Mouse (Mus musculus) neural tube, embryonic 14.5 days (tissue): ENCODE results near the gene Herc4. TPM values are rescaled to one million over a fixed set of nuclear protein-coding genes. Genes with fewer than 3 reads are reported as not detected.
"Not testable (repeated sequence)": the region's sequence is repeated elsewhere in the genome, so short reads cannot be mapped to it uniquely, and the experiment has no call there.

Source experiments
- ATAC-seq: fragments of 200-750 bp; cut with Nextera tagmentation; 2 replicates; pipeline ENCODE4 v1.8.0; 2017; ENCODE audit warnings: low read depth, mild to moderate bottlenecking, moderate TSS enrichment, moderate library complexity
- H3K27ac ChIP-seq: fragments of 300-500 bp; sonication (generic); 2 replicates; pipeline ENCODE4 v1.5.1; 2014; ENCODE audit warnings: low read depth, mild to moderate bottlenecking, control low read depth, low read length, moderate library complexity, mixed read lengths
- H3K27me3 ChIP-seq: fragments of 300-500 bp; sonication (generic); 2 replicates; pipeline ENCODE4 v1.6.1; 2014; ENCODE audit warnings: low read length; ENCODE audit not compliant: control insufficient read depth, insufficient read depth
- H3K36me3 ChIP-seq: fragments of 300-500 bp; sonication (generic); 2 replicates; pipeline ENCODE4 v1.6.1; 2014; ENCODE audit warnings: low read length, mixed read lengths; ENCODE audit not compliant: control insufficient read depth, insufficient read depth
- H3K4me1 ChIP-seq: fragments of 300-500 bp; sonication (generic); 2 replicates; pipeline ENCODE4 v1.6.1; 2014; ENCODE audit warnings: low read length; ENCODE audit not compliant: control insufficient read depth, insufficient read depth
- H3K4me2 ChIP-seq: fragments of 300-500 bp; sonication (generic); 2 replicates; pipeline ENCODE4 v1.6.1; 2014; ENCODE audit warnings: mild to moderate bottlenecking, low read depth, low read length, control low read depth
- H3K4me3 ChIP-seq: fragments of 300-500 bp; sonication (generic); 2 replicates; pipeline ENCODE4 v1.5.1; 2014; ENCODE audit warnings: low read depth, low read length, control low read depth, mixed read lengths
- H3K9ac ChIP-seq: fragments of 300-500 bp; sonication (generic); replicated peaks from 2 replicates; pipeline ENCODE4 v1.6.1; 2014; ENCODE audit warnings: low read depth, mild to moderate bottlenecking, control low read depth, low read length, mixed read lengths
- H3K9me3 ChIP-seq: fragments of 300-500 bp; sonication (generic); 2 replicates; pipeline ENCODE4 v1.6.1; 2016; ENCODE audit warnings: low read length; ENCODE audit not compliant: control insufficient read depth
- WGBS: fragments of 180-500 bp; shearing (Covaris S2); extraction: QIAGEN DNeasy Blood & Tissue Kit; methylation state at CpG from one replicate; pipeline ENCODE4 v1.1.7; 2014; 5-methylcytosine and 5-hydroxymethylcytosine counted together
- polyA plus RNA-seq: library from polyadenylated mRNA; unstranded; fragments of >200 nt; fragmentation: Nextera tagmentation; extraction: Ambion mirVana; gene quantifications from 2 replicates; pipeline ENCODE4 v1.2.1, GENCODE M21; 2014

Herc4 gene
- polyA plus RNA-seq, 1 experiment from 2014 or later, result 29.5 TPM

GRCm38 (mm10) chr10:63351099-63351498 lies 107.5 kb downstream of the Herc4 start:
- H3K9ac ChIP-seq, H3K36me3 ChIP-seq, H3K4me2 ChIP-seq, H3K27ac ChIP-seq, H3K27me3 ChIP-seq, H3K4me1 ChIP-seq, ATAC-seq, H3K9me3 ChIP-seq, H3K4me3 ChIP-seq: not testable (repeated sequence)
- WGBS, result 85% methylated on average over 7 of the region's 7 CpGs

DNA sequence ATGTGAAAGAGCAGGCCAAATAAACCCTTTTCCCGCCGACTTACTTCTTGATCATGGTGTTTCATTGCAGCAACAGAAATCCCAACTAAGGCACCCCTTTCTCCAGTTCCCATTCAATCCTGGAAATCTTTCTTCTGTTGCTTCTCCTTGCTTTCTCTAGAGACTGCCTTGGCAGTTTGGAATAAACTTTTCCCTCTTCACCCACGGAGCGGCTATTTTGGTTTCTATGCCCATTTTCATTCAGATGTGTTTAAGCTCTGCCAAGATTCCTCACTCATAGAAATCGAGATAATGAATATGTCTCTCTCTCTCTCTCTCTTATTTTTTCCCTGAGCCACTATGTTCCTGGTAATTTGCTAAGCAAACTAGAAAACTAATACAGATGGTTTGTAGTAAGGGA lies 108.5 kb downstream of the Herc4 start:
- no peak overlapping the region for H3K9ac ChIP-seq
- no peak overlapping the region for H3K27ac ChIP-seq
- H3K36me3 ChIP-seq, result no peaks in the 10 kb centered on the region
- 82% methylated on average over 5 of the region's 5 CpGs for WGBS
- H3K4me3 ChIP-seq, result no peak overlapping the region
- H3K4me2 ChIP-seq, result no peak overlapping the region
- H3K4me1 ChIP-seq, result no peaks in the 10 kb centered on the region
- H3K27me3 ChIP-seq, result no peaks in the 10 kb centered on the region
- ATAC-seq, result no peak
- H3K9me3 ChIP-seq, result no peaks in the 10 kb centered on the region

GRCm38 (mm10) chr10:63360502-63360901 lies 116.9 kb downstream of the Herc4 start:
- H3K4me2 ChIP-seq, result no peak overlapping the region
- no peaks in the 10 kb centered on the region for H3K27me3 ChIP-seq
- no peaks in the 10 kb centered on the region for H3K4me1 ChIP-seq
- WGBS, result 65% methylated on average over 1 of the region's 1 CpGs
- H3K4me3 ChIP-seq, result no peak overlapping the region
- H3K9me3 ChIP-seq, result no peaks in the 10 kb centered on the region
- no peak overlapping the region for H3K9ac ChIP-seq
- no peak for ATAC-seq
- H3K27ac ChIP-seq, result no peak overlapping the region
- no peaks in the 10 kb centered on the region for H3K36me3 ChIP-seq

GRCm38 (mm10) chr10:63365918-63366455 lies 122.4 kb downstream of the Herc4 start:
- Histone ChIP-seq H3K27me3 (no peaks in the 10 kb centered on the region), H3K27ac (no peak overlapping the region), H3K4me3 (no peak overlapping the region), H3K9ac (no peak overlapping the region), H3K4me2 (no peak overlapping the region), H3K9me3 (no peaks in the 10 kb centered on the region), H3K36me3 (no peaks in the 10 kb centered on the region), H3K4me1 (no peaks in the 10 kb centered on the region)
- no peak for ATAC-seq
- 68% methylated on average over 7 of the region's 7 CpGs for WGBS

DNA sequence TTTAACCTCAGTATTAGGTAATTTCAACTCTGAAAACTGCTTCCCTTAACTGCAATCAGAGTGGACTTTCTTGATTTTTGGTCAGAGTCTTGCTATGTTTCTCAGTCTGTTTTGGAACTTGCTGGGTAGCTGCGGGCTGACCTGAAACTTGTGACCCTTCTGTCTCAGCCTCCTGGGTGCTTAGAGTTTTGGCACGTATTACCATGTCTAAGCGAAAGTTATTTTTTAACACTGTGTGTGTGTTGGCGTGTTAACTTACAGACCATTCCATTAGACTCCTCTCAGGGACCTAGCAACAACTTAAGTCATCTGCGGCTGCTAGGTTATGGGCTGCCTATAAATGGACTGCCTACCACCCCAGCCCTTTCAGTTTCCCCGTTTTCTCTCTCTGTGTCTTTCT lies 123.8 kb downstream of the Herc4 start:
- Histone ChIP-seq H3K36me3 (no peaks in the 10 kb centered on the region), H3K9ac (no peak overlapping the region), H3K27me3 (no peaks in the 10 kb centered on the region), H3K9me3 (no peaks in the 10 kb centered on the region), H3K4me1 (no peaks in the 10 kb centered on the region), H3K4me2 (no peak overlapping the region), H3K27ac (no peak overlapping the region), H3K4me3 (no peak overlapping the region)
- WGBS, result 86% methylated on average over 6 of the region's 6 CpGs
- ATAC-seq, result no peak

Other genes with a start within 250 kb of the Herc4 start
- 95.6 and 112 TPM in 2 replicates for gene Hnrnph3, start 219.6 kb upstream of the Herc4 start, polyA plus RNA-seq
- gene Pbld2, start 219.5 kb upstream of the Herc4 start, polyA plus RNA-seq, result 0.70 and 0.73 TPM in 2 replicates
- gene Pbld1, start 183.6 kb upstream of the Herc4 start, polyA plus RNA-seq, result 0.46 and 0.83 TPM in 2 replicates
- gene Atoh7, start 144.2 kb upstream of the Herc4 start, polyA plus RNA-seq, result 2.6 and 2.8 TPM in 2 replicates
- gene Mypn, start 39.9 kb upstream of the Herc4 start, polyA plus RNA-seq, result 0.71 and 1.1 TPM in 2 replicates
- gene Sirt1, start 137.9 kb downstream of the Herc4 start, polyA plus RNA-seq, result 7.3 and 7.6 TPM in 2 replicates
- gene Dnajc12, start 138.6 kb downstream of the Herc4 start, polyA plus RNA-seq, result 27.2 and 31.9 TPM in 2 replicates
- gene Gm7075, start 178.0 kb downstream of the Herc4 start, polyA plus RNA-seq, result not detected in 2 replicates
- 10.8 and 16.5 TPM in 2 replicates for gene Ctnna3, start 186.3 kb downstream of the Herc4 start, polyA plus RNA-seq